Mouse (Mus musculus): Measurements from ENCODE around the gene Rbbp4.

Gene Rbbp4

DNA sequence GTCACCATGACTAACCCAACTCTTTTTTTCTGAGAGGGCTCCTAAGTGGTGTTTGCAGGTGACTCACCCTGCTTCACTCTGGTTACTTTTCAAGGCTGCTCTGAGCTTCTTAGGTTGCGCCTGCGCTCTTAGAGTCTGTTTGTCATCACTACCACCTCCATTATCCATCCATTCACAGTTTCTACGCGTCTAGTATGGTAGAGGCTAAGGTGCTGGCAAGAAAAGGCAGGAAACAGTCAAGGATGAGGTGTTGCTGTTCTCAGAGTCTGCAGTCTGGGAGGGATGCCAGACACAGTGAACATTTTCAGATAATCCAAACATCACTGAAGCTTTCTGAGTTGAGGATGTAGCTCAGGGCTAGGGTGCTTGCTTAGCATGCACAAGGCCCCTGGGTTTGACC is 37.4 kb downstream of the Rbbp4 start:
- intact Hi-C loops (cut with DNase I), result no loop called here

DNA sequence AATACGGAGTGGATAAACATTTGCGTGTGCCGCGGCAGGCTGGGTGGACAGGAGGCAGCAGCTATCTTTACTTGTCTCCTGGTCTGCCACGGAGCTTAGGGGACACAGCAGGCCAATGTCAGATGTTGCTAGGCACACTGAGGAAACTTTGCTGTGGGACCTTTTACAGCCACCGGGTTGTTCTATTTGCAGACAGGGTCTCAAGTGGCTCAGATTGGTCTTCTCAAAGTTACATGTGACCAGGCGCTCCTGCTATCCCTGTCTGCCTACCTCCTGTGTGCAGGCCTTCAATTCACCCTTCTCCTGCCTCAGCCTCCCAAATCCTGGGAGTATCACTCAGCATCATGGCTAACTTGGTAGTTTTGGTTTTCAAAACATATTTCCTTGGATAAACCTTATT is 39.1 kb downstream of the Rbbp4 start:
- intact Hi-C loops (cut with DNase I), result no loop called here

DNA sequence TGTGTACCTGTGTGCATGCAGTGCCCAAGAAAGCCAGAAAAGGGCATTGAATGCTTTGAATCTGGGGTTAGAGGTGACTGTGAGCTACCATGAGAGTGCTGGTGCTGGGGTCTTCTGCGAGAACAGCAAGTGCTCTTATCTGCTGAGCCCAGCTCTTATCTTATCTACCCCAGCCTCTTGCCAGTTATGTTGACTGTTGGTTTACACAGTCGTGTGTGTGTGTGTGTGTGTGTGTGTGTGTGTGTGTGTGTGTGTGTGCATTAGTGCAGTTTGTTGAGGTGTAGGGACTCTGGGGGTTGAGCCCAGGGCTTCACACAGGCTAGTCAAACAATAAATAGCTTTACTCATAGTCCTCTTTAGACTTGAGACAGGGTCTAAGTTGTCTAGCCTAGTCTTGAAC is 40.0 kb downstream of the Rbbp4 start:
- intact Hi-C loops (cut with DNase I), result no loop called here

DNA sequence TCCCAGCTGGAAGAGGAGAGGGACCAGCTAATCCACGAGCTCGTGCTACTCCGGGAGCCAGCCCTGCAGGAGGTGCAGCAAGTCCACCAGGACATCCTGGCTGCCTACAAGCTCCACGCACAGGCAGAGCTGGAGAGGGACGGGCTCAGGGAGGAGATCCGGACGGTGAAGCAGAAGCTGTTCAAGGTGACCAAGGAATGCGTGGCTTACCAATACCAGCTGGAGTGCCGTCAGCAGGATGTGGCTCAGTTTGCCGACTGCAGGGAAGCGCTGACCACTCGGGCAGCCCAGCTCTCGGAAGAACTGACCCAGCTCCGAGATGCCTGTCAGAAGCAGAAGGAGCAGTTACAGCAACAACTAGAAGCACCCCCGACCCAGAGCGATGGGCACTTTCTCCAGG is 41.5 kb downstream of the Rbbp4 start:
- intact Hi-C loops (cut with DNase I), result no loop called here

DNA sequence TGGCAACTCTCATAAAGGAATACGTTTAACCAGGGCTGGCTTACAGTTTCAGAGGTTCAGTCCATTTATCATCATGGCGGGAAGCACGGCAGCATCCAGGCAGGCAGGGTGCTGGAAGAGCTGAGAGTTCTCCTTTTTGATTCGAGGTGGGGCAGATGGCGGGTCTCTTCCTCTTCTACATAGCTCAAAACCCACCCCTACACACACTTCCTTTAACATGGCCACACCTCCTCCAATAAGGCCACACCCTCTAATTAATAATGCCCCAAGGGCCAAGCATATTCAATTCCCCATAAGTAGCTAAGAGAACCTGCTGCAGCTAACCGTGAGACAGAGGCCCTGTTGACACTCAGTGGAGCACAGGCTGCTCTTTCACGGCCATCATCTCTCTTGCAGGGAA is 42.3 kb downstream of the Rbbp4 start:
- intact Hi-C loops (cut with DNase I), result no loop called here

DNA sequence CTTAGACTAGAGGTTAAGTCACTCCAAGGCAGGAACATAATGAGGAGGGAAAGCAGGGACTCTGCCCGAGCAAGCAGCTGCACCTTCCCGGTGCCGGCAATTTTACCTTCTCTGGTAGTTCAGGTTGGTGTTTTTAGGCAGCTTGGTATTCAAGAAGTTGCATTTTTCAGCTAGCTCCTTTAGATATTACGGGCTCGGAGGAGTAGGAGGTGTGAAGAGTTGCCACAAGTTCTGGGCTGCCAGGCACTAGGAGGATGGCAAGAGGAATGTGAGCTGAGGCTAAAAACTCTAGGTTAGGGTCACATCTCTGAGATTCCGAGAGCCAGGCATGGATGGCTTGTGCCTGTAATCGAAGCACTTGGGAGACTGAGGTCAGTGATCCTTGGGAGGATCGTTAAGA is 45.5 kb downstream of the Rbbp4 start:
- intact Hi-C loops (cut with DNase I), result no loop called here

DNA sequence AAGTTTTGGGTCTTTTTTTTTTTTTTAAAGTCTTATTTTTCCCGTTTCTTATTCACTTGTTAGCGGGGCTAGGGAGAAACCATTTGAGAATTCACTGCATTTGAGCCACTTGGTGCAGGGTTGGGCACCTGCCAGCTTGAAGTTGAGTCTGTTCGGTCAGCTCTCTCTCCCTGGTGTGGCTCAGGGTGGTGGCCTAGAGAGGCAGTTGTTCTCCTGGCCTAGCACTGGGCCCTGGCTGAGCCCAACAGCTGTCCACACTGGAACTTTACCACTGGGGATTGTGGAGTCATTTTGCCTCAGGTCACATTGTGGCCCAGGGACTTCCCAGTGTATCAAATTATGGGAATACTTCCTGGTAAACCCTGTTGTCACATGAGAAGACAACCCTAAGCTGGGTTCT is 47.1 kb downstream of the Rbbp4 start:
- intact Hi-C loops (cut with DNase I), result no loop called here

DNA sequence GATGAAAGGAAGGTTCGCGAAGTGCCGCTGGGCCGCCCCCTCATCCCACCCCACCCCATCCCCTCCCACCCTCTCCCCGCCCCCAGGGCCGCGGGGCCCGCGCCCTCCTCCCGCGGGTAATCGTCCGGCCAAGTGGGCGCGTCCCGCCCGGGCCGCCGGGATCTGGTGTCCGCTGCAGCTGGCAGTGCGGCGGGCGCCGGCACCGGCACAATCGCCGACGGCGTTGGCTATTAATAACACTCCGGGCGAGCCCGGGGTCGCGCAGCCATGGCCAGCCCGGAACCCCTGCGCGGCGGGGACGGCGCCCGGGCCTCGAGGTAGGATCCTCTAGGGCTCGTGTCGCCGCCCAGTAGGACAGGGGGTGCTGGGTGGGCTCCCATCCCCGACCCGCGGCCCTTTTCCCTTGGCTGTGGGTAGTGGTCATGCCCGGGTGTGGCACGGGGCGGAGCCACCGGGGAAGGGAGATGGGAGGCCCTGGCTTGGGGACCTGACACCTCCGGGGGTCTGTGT is 47.6 kb downstream of the Rbbp4 start, which contains the start of gene Sync:
Gene Sync (plus strand): TSS at position 146 of the 510 bp plus-strand sequence.
- intact Hi-C loops (cut with DNase I), result no loop called here

DNA sequence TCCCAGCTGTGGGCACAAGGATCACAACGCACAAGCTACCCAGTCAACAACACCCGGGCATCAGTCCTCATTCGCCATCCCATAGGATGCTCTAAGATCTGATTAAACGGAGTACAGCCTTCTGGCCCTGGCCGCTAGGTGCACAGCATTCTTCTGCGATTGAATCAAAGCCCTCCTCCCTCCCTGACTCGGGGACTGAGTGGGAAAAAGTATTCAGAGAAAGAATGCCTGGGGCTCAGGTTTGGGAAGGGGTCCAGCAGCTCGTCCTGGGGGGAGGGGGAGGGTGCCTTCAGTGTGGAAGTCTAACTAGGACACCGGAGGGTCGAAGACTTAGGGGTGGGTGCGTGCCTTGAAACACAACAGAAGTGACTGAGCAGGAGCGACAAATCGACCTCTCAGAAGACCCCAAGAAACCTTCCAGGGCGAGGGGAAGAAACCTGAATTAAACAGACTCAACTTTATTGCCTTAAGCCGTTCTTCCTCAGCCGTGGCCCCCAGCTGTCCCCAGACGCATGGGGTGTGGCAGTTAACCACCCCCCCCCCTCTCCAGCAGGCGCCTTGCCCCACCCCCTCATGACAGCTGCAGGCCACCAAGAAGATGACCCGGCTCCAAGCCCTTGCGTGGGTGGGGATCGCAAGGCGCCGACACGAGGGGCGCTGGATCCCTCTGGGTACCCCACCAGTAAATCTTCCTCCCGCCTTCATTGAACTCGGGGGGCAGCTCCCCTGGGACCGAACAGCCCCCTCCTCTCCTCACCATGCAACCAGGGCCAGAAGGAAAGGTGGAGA is 48.3 kb downstream of the Rbbp4 start:
- intact Hi-C loops (cut with DNase I), result no loop called here

DNA sequence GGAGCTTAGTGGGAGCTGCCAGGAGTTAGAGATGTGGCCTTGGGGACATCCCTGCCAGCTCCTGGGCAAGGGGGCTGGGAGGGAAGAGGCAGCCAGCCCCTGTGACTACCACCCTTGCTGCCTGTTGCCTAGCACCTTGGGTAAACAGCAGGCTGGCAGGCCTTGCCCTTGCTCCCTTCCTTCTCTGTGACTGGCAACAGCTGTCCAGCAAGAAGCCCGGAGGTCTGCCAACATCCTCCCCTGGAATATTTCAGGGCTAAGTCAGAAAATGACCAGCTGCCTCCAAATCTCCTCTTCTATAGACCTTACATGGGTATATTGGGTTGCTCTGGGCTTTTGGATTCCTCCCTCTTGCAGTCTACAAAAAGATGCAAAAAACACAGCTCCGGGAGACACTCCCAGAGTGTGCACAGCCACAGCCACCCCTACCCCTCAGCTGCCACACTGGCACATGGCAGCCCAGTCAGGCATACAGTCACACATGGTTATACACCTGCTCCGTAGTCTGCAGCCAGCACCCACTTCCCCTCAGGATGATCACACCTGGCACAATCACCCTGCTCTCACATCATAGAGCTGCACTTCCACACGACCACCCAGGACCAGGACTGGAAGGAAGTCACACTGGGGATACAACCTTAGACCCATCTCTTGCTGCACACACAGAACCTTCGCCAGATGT is 49.0 kb downstream of the Rbbp4 start:
- intact Hi-C loops (cut with DNase I), result no loop called here

DNA sequence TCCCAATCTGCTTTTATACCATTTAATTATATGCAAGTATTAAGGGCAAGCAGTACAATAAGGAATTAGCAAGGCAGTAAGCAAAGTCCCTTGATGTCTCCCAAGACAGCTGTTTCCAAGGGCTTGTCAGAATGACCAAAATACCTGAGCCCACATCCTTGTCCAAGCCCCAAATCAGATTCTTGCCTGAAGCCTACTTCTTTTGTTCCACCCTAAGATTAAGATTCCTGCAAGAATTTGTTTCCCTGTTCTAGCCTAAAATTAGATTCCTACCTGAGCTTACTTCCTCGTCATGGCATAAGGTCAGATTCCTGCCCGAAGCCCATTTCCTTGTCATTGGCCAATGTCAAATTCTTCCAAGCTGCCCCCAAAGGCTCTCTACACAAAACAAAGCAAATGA is 50.5 kb downstream of the Rbbp4 start:
- intact Hi-C loops (cut with DNase I), result loop anchor here (5.0 kb wide), 1 partner anchor 152 kb away; no protein-coding TSS in a partner anchor

DNA sequence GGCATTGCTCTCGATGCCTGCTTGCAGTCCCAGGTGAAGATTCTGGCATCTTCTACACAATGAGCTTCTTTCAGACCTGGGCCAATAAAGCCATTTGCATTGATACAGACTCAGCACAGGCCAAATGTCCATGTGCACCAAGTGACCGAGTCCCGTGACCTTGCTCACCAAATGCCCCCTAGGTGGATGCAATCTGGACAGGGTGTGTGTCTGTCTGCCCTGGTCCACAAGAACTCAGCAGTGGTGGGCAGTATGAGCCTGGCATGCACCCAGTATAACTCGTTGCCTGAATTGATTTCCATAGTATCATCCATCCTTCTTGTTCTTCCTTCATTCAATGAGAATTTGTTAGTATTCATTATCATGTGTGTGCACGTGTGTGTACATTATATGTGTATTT is 51.9 kb downstream of the Rbbp4 start:
- intact Hi-C loops (cut with DNase I), result loop anchor here (5.0 kb wide), 1 partner anchor 151 kb away; no protein-coding TSS in a partner anchor

DNA sequence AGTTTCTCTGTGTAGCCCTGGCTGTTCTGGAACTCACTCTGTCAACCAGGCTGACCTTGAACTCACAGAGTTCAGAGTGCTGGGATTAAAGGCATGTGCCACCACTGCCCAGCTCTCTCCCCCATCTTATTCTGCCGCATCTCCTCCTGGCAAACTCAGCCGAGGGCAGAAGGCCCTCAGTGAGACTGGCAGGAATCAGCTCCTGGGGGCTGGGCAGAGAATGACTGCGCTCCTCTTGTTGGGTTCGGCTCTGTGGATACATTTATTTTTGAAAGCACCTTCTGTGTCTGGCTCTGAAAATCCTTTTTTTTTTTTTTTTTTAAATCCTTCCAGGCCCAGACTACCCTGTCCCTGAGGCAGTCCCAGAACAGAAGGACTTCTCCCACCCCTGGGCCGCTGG is 52.4 kb downstream of the Rbbp4 start:
- intact Hi-C loops (cut with DNase I), result loop anchor here (5.0 kb wide), 1 partner anchor 150 kb away; no protein-coding TSS in a partner anchor

DNA sequence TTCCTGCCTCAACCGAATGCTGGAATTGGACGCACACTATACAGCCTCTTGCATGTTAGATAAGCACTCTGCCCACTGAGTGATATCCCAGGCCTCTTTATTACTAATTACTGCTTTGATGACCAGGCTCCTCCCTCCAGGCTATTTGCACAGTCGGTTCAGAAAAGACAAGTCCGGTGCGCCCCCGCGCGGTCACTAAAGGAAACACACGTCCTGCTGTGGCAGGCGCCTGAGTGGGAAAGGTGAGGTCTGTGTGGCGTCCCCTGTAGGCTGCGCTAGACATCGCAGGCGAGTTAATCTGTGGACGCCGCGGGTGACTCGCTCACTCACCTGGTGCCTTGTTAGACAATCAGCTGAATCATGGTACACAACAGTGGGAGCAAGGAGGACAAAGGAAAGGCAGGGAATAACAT is 58.7 kb downstream of the Rbbp4 start:
- intact Hi-C loops (cut with DNase I), result no loop called here

DNA sequence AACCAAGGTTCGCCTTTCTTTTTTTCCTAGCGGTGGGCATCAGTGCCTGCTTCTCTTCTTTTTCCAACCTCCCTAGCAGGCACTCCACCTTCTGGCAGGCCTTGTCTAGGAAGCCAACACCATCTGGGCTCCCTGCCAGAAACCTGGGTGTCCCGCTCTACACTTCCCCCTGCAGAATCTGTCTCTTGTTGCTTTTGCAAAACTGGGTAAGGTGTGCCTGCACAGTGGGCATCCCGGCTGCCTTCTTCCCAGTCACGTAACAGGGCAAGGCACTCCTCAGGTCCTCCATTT is 62.5 kb downstream of the Rbbp4 start:
- intact Hi-C loops (cut with DNase I), result no loop called here

DNA sequence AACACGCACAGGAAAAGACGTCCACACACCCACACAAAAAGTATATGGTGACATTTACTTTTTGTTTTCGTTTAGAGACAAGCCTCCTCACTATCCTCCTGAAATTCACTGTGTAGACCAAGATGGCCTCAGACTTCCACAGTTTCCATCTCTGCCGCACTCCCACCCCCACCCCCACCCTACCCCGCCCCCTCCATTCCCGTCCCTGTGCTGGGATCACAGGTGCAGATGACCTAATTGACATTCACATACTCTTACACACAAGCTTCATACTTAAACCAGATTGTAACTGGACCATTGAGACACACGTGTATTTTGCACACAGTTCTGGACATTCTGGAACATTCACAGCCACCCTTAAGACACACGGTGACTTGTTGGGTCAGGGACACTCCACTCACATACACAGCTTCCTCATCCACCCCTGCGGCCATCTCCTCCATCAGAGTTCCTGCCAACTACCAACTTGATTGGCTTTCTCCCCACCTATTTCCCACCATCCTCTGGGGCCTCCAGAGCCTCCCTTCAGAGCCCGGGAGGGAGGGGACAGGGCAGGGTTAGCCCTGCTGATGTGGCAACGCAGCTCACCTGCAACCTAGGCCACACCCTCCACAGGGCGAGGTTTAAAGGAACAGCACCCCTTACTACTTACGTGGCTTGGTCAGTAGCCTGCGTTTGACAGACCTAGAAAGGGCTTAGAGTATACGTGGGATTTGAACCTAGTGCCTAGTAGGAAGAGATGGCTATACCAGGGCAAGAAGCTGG is 63.0 kb downstream of the Rbbp4 start:
- intact Hi-C loops (cut with DNase I), result no loop called here

DNA sequence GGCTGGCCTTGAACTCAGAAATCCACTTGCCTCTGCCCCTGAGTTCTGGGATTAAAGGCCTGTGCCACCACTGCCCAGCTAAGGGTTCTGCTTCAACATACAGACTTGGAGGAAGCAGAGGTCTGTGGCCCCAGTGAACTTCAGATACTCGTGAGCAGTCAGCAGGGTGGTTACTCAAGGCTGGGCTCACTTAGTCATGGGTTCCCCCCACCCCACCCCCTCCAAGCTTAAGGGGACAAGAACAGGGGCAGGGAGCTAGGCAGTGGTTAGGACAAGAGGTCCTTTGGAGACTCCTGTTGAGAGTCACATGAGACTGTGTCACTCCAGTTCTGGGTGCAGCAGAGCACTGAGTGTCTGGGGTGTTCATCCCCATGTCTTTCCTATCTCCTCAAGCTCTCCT is 66.5 kb downstream of the Rbbp4 start:
- intact Hi-C loops (cut with DNase I), result no loop called here

DNA sequence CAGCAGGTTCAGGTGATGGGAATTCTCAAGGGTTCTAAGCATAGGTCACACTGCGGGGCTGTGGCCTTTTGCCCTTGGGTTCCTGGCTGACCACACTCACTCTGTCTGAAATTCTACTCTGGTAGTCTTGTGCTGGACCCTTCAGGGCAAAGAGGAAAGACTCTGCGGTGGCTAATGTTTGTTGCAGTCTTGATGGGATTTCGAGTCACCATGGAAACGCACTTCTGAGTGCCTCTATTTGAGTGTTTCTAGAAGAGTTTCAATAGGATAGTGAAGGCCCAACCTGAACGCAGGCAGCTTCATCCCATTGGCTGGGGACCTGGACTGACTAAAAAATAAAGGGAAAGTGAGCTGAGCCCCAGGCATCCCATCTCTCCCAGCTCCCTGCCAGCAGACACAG is 68.3 kb downstream of the Rbbp4 start:
- intact Hi-C loops (cut with DNase I), result no loop called here

DNA sequence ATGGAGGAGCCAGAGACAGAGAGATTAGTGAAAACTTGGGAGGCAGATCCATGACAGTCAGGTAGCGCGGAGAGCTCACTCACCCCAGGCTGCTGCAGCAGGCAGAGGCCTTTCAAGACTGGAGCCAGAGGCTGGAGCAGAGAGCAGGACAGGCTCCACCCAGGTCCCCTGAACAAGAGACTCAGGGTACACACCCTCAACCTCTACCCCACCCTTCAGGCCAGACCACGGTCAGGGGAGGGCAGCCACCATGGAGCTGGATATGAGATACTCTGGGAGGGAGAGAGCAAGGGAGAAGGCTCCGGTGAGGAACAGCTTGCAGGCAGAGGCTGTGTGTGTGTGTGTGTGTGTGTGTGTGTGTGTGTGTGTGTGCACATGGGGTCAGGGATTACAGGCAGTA is 69.0 kb downstream of the Rbbp4 start:
- intact Hi-C loops (cut with DNase I), result no loop called here

DNA sequence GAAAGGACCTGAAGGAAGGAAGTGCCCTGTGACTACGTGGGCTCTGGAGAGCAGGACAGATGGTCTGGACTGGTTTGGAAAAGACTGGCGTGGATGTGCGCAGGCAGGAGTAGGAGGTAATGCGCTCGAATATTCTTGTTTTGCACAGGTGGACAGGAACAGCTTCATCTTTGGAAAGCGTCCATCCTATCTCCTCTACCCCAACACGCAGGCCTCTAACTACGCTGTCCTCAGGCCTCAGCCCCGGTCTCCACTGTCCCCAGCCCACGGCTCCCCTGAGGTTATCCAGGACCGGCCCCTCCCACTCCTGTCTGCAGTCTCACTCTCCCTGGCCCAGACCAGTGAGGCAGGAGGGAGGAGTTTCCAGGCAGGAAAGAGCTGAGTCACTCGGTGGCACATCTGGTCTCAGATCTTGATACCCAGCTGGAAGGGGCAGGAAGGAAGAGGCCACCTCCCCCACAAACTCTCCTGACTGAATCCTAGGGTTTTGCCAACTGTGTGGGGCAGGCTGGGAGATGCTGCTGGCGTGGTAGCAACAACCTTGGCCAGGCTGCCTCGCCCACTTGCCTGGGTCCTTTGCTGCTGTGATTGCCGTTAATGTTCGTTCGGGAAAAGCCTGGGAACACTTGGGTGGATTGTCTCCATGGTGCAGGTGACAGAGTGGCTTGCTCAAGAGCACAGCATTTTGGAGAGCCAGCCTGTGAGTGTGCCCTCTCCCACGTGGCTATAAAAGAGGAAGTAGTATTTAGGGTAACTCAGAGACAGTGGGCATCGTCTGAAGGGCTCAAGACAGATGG is 71.7 kb downstream of the Rbbp4 start:
- intact Hi-C loops (cut with DNase I), result no loop called here

DNA sequence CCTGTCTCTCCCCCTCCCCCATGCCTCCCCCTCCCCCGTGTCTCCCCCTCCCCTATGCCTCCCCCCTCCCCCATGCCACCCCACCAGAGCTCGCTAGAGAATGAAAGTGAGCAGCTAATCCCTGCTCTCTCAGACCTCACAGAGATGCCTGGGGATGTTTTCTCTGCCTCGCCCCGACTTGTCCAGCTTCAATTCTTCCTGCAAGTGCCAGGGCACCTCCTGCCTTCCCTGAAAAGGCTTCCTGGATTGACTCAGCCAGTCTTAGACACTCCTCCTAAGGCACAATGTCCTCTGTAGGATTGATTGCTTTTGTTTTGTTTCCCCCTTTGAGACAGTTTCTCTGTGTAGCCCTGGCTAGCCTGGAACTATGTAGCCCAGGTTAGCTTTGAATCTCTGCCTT is 74.0 kb downstream of the Rbbp4 start, which contains the start of gene C77080:
Gene C77080 (minus strand): TSS at position 209 of the 400 bp plus-strand sequence.
- intact Hi-C loops (cut with DNase I), result no loop called here

Data from adrenal gland (tissue).